Mouse (Mus musculus): ENCODE results near the gene Tmem179b. TPM values are rescaled to one million over a fixed set of nuclear protein-coding genes. Genes with fewer than 3 reads are reported as not detected.

Gene Tmem179b
- polyA plus RNA-seq, 1 experiment from 2014 or later, result 25.9 TPM

Small RNA genes within 50 kb of the gene (microRNA-seq; reads per million reads assigned to microRNA genes)
- gene Mir6992, result not detected

Other genes with a start within 250 kb of the Tmem179b start
- 5.5 and 7.2 TPM in 2 replicates for gene Slc22a8, start 183.2 kb downstream of the Tmem179b start, polyA plus RNA-seq (2014; fragmentation: Nextera tagmentation; extraction: Ambion mirVana)
- gene Slc22a6, start 156.4 kb downstream of the Tmem179b start, polyA plus RNA-seq (2014; fragmentation: Nextera tagmentation; extraction: Ambion mirVana), result 1.8 TPM in 1 of 2 replicates, not detected in the other
- 0.19 and 0.26 TPM in 2 replicates for gene Chrm1, start 110.7 kb downstream of the Tmem179b start, polyA plus RNA-seq (2014; fragmentation: Nextera tagmentation; extraction: Ambion mirVana)
- 145 and 163 TPM in 2 replicates for gene Slc3a2, start 51.1 kb downstream of the Tmem179b start, polyA plus RNA-seq (2014; fragmentation: Nextera tagmentation; extraction: Ambion mirVana)
- gene Wdr74, start 38.6 kb downstream of the Tmem179b start, polyA plus RNA-seq (2014; fragmentation: Nextera tagmentation; extraction: Ambion mirVana), result 88.5 and 91.5 TPM in 2 replicates
- 1.8 and 2.6 TPM in 2 replicates for gene 1700092M07Rik, start 33.7 kb downstream of the Tmem179b start, polyA plus RNA-seq (2014; fragmentation: Nextera tagmentation; extraction: Ambion mirVana)
- gene Stx5a, start 33.1 kb downstream of the Tmem179b start, polyA plus RNA-seq (2014; fragmentation: Nextera tagmentation; extraction: Ambion mirVana), result 115 and 120 TPM in 2 replicates
- 120 and 140 TPM in 2 replicates for gene Nxf1, start 17.4 kb downstream of the Tmem179b start, polyA plus RNA-seq (2014; fragmentation: Nextera tagmentation; extraction: Ambion mirVana)
- 223 and 263 TPM in 2 replicates for gene Tmem223, start 3.5 kb downstream of the Tmem179b start, polyA plus RNA-seq (2014; fragmentation: Nextera tagmentation; extraction: Ambion mirVana)
- 17.7 and 19.0 TPM in 2 replicates for gene Taf6l, start 11.9 kb upstream of the Tmem179b start, polyA plus RNA-seq (2014; fragmentation: Nextera tagmentation; extraction: Ambion mirVana)
- gene Polr2g, start 24.1 kb upstream of the Tmem179b start, polyA plus RNA-seq (2014; fragmentation: Nextera tagmentation; extraction: Ambion mirVana), result 141 and 153 TPM in 2 replicates
- 7.1 and 7.7 TPM in 2 replicates for gene Zbtb3, start 28.1 kb upstream of the Tmem179b start, polyA plus RNA-seq (2014; fragmentation: Nextera tagmentation; extraction: Ambion mirVana)
- 52.2 and 54.3 TPM in 2 replicates for gene Ttc9c, start 44.9 kb upstream of the Tmem179b start, polyA plus RNA-seq (2014; fragmentation: Nextera tagmentation; extraction: Ambion mirVana)
- gene Hnrnpul2, start 45.5 kb upstream of the Tmem179b start, polyA plus RNA-seq (2014; fragmentation: Nextera tagmentation; extraction: Ambion mirVana), result 9.1 and 9.5 TPM in 2 replicates
- not detected in 2 replicates for gene AC129217.1, start 55.3 kb upstream of the Tmem179b start, polyA plus RNA-seq (2014; fragmentation: Nextera tagmentation; extraction: Ambion mirVana)
- gene Bscl2, start 63.0 kb upstream of the Tmem179b start, polyA plus RNA-seq (2014; fragmentation: Nextera tagmentation; extraction: Ambion mirVana), result 86.3 and 94.5 TPM in 2 replicates
- 459 and 608 TPM in 2 replicates for gene Gng3, start 64.7 kb upstream of the Tmem179b start, polyA plus RNA-seq (2014; fragmentation: Nextera tagmentation; extraction: Ambion mirVana)
- 0.99 and 1.3 TPM in 2 replicates for gene Lrrn4cl, start 76.3 kb upstream of the Tmem179b start, polyA plus RNA-seq (2014; fragmentation: Nextera tagmentation; extraction: Ambion mirVana)
- gene Ubxn1, start 97.0 kb upstream of the Tmem179b start, polyA plus RNA-seq (2014; fragmentation: Nextera tagmentation; extraction: Ambion mirVana), result 135 and 142 TPM in 2 replicates
- gene Uqcc3, start 106.5 kb upstream of the Tmem179b start, polyA plus RNA-seq (2014; fragmentation: Nextera tagmentation; extraction: Ambion mirVana), result 63.2 and 64.1 TPM in 2 replicates
- gene Lbhd1, start 109.3 kb upstream of the Tmem179b start, polyA plus RNA-seq (2014; fragmentation: Nextera tagmentation; extraction: Ambion mirVana), result 30.8 and 31.7 TPM in 2 replicates
- gene Gm49403, start 109.5 kb upstream of the Tmem179b start, polyA plus RNA-seq (2014; fragmentation: Nextera tagmentation; extraction: Ambion mirVana), result not detected in 2 replicates
- gene 1810009A15Rik, start 114.4 kb upstream of the Tmem179b start, polyA plus RNA-seq (2014; fragmentation: Nextera tagmentation; extraction: Ambion mirVana), result 39.0 and 48.9 TPM in 2 replicates
- gene Gm49416, start 114.5 kb upstream of the Tmem179b start, polyA plus RNA-seq (2014; fragmentation: Nextera tagmentation; extraction: Ambion mirVana), result 0.39 TPM in 1 of 2 replicates, not detected in the other
- 22.0 and 30.3 TPM in 2 replicates for gene Ints5, start 118.5 kb upstream of the Tmem179b start, polyA plus RNA-seq (2014; fragmentation: Nextera tagmentation; extraction: Ambion mirVana)
- gene Ganab, start 123.6 kb upstream of the Tmem179b start, polyA plus RNA-seq (2014; fragmentation: Nextera tagmentation; extraction: Ambion mirVana), result 69.9 and 92.2 TPM in 2 replicates
- gene B3gat3, start 145.9 kb upstream of the Tmem179b start, polyA plus RNA-seq (2014; fragmentation: Nextera tagmentation; extraction: Ambion mirVana), result 66.3 and 67.2 TPM in 2 replicates
- gene Rom1, start 154.9 kb upstream of the Tmem179b start, polyA plus RNA-seq (2014; fragmentation: Nextera tagmentation; extraction: Ambion mirVana), result 1.1 and 1.7 TPM in 2 replicates
- 6.2 and 8.7 TPM in 2 replicates for gene Eml3, start 155.1 kb upstream of the Tmem179b start, polyA plus RNA-seq (2014; fragmentation: Nextera tagmentation; extraction: Ambion mirVana)
- gene Mta2, start 167.4 kb upstream of the Tmem179b start, polyA plus RNA-seq (2014; fragmentation: Nextera tagmentation; extraction: Ambion mirVana), result 29.1 and 33.7 TPM in 2 replicates
- gene Tut1, start 179.4 kb upstream of the Tmem179b start, polyA plus RNA-seq (2014; fragmentation: Nextera tagmentation; extraction: Ambion mirVana), result 20.4 and 25.3 TPM in 2 replicates
- gene Eef1g, start 192.6 kb upstream of the Tmem179b start, polyA plus RNA-seq (2014; fragmentation: Nextera tagmentation; extraction: Ambion mirVana), result 297 and 333 TPM in 2 replicates
- gene Ahnak, start 214.8 kb upstream of the Tmem179b start, polyA plus RNA-seq (2014; fragmentation: Nextera tagmentation; extraction: Ambion mirVana), result 2.7 and 3.7 TPM in 2 replicates

Data from neural tube, embryonic 14.5 days (tissue).